Mouse (Mus musculus) spleen, adult 18-20 months (tissue): ENCODE measurements at regions not wholly inside any gene's neighbourhood (a gene's known extent, or its start where the extent isn't known, plus 50 kb on each side); places are given as distances from the start of the nearest gene placed in this dataset.

Experiments
- DNase-seq, 2 experiments: peaks; one replicate each; pipeline ENCODE4 v3.0.0; 2022; ENCODE audit warnings: mixed read lengths in 2 of 2

DNA sequence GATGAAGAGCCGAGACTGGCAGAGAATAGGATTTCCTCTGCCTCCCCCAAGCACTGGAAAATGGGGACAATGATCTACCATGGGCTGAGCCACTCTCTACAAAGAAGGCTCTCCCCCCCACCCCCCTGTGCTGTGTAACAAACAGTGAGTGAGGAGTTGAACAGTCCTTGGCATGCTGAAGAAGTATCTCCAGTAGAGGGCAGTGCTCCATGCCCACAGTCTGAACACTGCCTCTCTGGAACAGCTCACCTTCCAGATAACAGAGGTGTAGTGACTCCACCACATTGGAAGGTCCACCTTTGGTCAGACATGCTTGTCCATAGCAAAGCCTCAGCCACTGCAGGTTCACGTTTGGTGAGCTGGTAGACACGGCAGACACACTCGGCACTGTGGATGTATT, 85.2 kb upstream of the Bach2 start:
- peak; percentile 24 to 50 for DNase-seq

DNA sequence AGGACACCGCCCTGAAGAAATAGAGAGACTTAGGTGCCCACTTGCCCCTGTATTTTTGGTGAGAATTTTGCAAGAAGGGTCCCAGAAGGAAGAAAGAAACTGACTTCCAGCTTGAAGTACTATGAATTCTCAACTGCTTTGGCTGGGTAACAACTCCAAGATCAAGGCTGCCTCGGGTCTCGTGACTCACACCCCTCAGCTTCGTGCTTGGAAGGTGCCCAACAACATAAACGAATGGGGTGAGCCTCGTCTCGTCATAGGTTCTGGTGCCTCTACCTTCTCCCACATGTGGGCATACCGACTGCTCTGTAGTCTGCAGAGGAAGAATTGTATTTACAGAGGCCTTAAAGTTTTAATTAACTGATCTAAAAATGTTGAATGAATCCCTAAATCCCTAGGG, 81.6 kb upstream of the Bach2 start:
- DNase-seq = no peak

DNA sequence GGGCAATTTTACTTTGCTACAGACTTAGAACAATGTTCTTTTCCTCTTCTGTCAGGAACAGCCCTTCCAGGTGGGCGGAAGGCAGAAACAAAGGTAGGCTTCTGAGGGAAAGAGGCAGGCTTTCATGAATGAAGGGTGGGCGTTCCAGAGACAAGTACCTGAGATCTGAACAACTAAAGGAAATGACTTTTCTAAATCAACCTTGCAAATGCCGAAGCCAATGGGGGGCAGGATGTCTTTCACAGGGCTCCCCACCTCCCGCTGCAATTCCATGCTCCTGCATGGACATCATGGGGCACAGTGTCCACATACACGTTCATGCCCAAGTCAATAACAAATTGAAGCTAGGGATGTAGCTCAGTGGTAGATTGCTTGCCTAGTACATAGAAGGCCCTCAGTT, 80.2 kb upstream of the Bach2 start:
- no peak for DNase-seq

DNA sequence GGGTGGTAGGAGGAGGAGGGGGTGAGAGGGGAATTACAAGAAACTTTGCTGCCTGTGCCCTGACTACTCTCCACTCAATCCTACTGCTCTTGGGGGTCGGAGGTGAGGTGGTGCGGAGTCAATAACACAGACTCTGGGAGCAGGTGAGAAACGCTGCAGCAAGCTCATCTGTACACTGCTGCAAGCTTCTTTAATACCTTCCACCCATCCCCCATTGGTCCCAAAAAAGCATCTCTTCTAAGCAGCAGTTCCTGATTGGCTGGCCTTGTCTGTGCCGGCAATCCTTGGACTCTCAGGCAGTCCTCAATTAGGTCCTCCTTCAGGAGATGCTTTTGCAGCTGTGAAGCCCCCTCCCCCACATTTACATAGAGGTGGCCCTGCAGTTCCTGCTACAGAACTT, 79.7 kb upstream of the Bach2 start:
- no peak for DNase-seq

DNA sequence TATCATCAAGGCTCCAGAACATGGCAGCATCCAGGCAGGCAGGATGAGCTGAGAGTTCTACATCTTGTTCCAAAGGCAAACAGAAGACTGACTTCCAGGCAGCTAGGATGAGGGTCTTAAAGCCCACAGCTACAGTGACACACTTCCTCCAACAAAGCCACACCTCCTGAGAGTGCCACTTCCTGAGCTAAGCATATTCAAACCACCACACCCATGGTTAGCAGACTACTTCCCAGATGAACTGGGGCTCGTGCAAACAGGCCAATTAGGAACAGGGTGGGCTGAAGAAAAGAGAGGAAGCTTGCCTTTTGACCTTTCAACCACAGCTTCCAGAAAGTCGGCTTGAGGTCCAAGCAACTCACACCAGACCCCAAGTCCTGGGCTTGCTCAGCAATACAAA, 77.8 kb upstream of the Bach2 start:
- DNase-seq = peak; percentile 26 to 32

DNA sequence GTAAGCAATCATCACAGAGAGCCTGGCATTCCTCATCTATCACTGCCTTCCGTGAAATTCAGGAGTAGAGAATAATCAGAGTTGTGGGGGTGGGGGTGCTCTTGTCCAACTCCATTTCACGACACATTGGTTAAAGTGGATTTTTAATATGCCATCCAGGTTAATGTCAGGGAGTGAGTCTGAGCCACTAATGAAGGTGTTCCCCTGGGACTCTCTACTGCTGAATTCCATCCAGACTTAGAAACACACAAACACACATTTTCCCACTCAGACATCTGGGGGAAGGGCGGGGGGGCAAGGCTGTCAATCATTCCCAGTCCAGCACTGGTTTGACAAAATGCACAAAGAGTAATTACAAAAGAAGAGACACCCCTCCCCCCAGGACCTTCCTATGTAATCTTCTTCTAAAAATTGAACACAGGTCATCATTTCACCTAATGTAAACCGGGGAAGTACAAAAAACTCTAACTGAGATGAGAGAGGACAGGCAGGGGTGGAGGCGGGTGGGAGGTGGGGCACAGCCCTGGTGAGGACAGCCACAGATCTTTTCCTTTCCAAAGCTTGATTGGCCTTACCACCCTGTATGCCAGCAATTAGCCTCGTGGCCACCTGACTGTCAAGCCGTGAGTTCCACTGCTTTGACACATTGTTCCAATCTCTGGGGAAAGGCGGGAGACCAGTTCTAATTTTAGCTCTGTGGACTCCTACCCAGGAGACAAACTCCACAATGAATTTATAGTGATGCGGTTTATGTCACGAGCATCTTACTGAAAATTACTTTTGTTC, 76.5 kb upstream of the Bach2 start:
- DNase-seq = no peak

DNA sequence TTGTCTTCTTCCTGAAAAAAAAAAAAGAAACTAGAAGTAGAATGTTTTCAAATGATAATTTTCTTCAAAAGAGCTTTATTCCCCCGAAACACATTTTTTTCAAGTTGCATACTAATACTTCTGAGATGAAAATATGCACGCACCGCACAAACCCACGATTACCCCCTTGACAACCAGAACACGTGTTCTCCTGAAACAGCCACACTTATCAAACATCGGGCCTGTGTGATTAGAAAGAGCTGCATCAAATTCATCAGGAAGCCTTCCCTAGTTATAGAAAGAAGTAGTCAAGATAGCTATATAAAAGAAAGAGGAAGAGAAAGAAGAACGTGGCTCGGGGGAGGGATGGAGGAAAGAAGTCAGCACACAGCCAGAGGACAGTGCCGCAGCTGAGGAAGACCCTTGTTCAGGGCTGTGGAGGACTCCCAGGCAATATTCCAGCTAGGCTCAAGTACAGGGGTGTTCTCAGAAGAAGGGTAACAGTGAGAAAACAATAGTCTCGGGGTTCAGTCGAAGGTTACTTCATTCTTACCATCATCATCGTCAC, 75.8 kb upstream of the Bach2 start:
- no peak for DNase-seq

DNA sequence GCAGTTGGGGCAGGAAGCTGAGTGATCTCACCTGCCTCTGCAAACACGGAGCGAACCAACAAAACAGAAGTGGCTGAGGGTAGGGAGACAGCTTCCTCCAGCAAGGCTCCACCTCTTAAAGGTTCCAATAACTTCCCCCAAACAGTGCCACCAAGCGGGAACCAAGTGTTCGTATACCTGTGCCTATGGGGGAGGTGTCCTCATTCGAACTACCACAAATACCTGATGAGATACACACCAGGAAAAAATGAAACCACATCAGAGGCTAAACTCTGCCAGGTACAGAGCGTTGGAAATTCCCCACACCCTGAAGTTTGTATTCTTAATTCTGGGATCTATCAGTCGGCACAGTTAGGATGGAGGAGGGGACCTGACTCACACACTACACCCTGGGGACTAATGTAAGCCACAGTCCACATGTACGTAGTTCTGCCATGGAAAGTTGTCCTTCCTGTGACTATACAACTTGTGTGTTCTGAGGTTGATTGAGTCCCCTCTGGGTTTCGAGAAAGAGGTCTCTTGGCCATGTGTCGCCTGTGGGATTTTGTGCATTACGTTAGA, 74.4 kb upstream of the Bach2 start:
- DNase-seq = peak; percentile 36 to 44

DNA sequence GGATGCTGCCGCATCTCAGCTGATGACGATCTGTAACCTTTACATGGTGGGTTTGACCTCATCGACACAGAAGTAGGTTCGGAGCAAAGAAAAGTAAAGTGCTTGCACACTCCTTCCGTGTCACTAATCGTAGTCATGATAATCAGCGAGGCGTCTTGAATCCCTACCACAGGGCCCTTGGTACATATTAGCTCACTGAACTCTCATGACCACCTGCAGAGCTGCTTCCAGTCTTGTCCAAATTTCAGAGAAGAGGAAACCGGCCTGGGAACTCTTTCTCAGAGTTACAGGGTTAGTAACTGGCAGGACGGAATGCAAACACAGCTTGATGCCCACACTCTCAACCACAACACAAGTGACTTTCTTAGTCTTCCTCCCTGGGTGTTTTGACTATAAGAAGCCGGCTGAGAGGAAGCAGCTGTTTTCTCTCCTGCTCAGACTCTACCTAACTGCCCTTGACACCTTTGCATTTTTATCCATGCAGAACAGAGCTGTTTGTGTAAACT, 73.8 kb upstream of the Bach2 start:
- DNase-seq = peak in 1 of 2 experiments; percentile 34

DNA sequence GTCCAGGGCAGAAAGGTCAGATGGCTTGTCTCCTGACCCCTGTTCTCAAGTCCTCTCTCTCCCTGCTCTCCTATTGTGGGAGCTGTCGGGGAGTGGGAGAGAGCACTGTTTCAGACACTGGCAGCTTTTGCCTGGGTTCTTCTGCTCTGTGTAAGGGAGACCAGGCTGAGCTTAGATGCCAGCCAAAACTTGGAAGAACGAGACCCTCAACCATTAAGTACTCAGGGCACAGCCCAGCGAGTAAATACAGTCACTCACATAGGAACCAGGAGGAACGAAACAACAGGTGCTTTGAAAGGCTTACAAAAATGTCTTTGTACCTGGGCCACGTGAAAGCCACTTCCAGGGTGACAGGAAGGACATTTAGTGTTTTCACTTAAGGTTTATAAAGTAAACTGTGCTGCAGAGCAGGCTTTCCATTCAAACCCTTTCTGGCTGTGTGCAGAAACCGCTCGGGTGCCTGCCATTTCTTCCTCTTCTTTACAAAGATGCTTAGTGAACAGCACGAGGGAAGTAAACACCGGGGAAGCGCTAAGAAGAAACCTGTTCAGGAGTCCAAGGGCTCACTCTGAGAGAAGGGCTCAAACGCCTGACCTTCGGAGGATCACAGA, 72.6 kb upstream of the Bach2 start:
- DNase-seq = peak; percentile 11 to 35

DNA sequence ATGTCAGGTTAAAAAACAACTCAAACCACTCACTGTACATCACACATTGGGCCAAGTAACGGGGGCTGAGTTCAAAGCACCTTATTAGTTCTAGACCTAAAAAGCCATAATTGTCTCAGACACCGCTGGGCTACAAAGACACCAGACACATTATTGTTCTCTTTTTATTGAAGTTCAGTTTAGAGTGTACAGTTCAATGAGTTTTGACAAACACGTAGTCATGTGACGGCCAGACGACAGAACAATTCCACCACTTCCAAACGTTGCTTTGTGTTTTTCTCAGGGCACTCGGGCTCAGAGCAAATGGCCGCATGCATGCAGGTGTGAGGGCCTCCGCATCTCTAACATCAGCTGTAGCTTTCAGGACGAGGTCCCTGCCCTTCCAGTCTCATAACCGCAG, 71.5 kb upstream of the Bach2 start:
- DNase-seq = no peak

DNA sequence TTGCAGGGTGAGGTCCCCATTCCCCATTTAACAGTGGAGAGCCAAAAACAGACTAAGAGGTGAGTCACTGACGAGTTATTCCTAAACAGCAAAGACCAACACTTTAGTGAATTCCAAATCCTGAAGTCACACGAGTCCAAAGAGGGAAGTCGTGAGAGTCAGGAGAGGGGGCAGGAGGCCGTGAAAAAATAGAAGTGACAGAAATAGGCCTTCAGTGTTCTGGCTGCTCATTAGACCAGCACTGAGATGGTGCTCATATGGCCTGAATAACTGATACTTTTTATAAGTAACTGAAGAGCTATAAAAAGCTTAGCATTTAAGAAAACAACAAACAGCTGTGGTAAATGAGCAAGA, 68.5 kb upstream of the Bach2 start:
- DNase-seq = no peak

DNA sequence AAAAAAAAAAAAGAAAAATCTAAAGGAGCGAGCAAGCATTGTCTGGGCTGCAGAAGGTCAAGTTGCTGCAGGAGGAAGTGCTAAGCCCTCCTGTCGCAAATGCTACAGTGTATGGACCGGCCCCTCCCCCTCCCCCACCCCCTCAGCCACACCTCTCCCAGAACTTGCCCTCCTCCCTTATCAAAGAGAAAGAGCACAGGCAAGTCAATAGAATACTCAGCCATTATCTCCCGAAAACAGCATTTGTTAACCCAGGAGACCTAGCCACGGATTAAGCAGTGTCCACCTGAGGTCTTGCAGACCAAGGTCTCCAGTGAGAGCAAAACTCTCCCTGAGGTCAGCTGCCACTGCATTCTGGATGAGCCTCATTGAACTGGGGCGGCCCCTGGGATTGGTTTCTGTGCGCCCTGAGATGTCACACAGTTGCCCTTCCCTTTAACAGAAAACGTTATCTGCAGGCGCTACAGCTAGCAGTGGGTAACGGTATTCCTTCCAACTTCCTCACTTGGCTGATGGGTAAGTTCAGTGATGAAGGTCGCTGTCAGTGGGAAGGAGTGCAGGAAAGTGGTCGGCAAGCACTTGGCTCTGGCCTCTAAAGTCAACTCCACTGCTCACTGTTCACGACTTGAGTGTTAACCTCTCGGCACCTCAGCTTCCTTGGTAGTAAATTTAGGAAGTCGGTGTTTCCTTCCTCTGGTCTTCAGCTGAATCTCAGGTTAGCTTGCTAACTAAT, 68.0 kb upstream of the Bach2 start:
- peak; percentile 16 to 34 for DNase-seq

DNA sequence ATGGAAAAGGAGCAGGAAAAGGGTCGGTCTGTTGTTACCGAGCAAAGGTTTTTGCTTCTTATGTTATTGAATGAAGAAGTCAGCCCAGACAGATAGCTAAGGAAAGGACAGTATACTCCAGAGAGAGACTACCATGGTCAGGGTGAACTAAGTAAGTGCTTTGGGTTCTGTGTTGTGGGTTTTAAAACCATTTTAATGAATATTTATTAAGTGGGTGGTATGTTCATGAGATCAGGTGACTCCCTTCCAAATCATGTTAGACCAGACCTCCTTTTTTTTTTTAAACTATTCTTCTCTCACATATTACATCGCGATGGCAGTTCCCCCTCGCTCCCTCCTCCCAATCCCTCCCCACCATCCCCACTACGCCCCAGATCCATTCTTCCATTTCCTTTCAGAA, 67.3 kb upstream of the Bach2 start:
- DNase-seq = no peak

DNA sequence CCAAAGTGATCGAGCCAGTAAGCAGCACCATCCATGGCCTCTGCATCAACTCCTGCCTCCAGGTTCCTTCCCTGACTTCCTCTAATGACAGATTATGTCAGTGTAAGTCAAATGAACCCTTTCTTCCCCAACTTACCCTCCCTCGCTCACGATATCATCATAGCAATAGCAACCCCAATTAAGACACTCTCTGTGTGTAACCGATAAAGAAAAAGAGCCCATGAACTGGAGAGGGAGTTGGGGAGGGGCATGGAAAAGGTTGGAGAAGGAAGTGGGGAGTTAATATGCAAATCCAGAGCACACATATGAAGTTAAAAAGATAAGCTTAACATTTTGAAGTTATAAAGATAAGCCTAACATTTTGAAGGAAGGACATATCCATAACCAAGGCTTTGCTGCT, 65.6 kb upstream of the Bach2 start:
- no peak for DNase-seq

DNA sequence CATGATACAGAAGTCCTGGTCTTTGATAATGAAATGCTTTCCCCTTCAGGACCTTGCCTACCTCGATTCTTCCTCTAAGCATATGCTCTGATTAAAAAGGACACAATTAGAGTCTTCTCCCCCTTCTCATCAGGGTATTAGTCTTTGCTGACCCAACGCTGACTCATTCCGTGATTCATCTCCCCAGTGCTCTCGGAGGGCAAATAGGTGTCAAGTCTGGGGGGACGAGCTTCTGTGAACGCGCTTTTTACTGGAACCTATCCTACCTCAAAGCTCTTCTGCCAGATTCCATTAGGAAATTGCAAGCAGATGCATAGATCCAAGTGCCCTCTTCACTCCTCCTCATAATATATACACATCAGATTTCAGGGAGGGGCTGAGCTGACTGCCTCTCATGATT, 63.8 kb upstream of the Bach2 start:
- no peak for DNase-seq

DNA sequence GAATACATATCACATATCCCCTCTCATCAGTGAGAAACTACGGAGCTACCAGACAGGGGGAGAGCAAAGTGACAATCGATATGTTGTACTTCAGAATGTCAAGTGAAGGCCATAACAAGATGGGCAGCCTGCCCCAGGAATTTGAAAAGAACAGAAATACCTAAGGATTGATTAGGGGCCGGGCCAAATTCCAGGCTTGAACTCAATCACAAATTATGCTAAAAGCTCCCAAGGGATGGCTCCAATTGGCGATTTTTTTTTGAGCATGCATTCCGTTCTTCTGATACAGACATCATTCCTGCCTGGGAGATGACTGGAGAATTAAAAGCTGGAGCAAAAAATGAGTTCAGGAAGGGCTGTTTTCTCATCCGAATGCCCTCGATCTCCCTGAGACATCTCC, 63.4 kb upstream of the Bach2 start:
- no peak for DNase-seq

DNA sequence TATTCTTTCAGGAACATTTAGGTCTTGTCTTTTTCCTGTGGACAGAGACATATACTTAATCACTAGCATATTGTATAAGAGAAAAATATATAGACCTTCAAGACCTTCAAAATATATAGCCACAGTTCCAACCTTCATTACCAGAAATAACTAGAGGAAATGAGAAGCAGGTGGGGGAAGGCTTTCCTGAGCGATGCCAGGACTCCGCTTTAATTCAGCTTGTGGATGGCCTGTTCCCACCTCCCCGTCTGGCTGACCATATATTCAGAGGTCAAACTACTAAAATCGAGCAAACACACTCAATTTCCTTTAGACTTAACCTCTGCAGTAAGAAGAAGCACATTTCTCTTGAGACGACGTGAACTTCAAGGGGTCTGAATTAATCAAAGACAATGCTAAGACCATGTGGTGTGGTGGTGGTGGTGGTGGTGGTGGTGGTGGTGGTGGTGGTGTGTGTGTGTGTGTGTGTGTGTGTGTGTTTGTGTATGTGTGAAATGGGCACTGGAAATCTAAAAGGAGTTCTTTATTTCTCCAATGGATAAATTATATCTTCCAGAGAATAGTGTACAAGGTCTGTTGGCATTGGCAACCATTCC, 62.7 kb upstream of the Bach2 start:
- DNase-seq = no peak

DNA sequence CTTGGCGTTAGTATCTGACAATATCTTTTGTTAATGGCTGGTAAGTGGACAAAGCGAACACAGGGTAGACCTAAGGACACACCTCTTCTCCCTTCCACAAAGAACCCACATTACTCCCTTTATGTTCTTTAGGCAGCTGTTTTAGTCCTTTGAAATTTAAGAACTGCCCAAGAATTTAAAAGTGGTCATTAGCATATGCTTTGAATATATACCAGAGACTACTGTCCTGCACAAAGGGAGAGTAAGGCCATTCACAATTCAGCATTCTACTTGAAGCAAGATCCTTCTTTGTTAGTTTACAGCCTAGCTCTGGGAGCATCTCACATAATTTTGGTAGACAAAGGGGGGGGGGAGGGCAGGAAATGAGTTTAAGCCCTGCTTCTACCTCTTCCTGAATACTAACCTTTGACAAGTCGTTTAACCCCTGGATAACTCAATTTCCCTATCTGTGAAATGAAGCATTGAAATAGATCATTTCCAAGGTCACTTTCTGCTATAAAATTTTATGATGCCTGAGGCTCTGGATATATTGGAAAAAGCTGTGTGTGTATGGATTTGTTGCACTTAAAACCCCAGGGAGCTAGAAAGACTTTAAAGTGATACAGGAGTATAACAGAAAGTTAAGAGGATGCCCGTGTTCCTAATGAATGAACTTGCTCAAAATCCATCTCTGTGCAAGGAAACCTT, 62.0 kb upstream of the Bach2 start:
- no peak for DNase-seq

DNA sequence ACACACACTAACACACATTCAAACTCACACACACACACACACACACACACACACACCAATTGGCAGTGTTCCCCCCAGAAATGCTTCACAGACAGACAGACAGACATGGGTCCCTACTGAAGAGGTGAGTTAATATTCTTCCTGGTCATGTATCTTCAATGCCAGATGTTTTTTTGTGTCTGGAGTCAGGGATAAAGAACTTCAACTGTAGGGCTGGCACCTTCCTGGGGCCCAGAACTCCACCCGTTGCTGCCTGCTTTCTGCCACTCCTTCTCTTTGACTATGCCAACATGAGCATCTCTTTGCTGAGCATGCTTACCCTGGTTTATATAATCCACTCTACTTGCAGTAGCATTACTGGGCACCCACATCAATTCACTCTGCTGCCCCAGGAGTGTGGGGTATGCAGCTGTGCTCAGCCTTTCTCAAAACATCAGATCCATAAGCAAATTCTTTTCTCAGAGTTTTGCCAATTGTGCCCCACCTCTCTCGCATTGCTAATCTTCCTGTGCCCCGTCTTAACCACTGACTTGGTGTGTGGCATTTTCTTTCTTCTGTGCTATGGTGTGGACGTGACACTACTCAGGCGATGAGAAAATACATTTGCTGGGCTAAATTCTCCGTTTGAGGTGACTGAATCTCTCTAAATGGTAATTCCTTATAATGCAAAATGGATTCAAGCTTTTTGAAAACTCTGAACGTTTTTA, 60.5 kb upstream of the Bach2 start:
- DNase-seq = no peak

DNA sequence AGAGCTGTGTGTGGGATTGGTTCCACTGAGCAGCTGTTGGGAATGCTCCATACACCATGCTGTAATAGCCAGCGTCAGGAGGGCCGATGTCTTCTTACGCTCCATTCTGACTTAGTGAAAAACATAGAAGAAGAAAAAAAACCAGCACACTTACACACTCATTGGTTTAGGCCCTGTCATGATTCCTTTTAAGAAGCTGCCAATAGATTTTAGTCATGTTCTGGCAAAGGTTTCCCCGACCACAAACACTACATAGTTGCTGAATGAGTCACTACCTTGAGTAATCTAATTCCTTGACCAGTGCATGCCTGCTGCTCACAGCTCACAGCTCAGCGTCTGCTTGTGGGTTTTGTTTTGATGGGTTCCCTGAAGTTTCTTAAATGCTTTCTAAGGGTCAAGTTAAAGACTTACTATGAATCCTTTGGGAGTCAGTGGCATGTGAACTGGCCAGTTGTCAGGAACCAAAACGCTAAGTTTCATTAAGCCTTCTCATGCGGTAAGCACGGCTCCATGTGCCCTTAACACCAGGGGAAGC, 58.8 kb upstream of the Bach2 start:
- DNase-seq = no peak
